Mouse (Mus musculus) mammary gland, adult 2 months (tissue): Measurements from ENCODE around the gene Cap2. TPM values are rescaled to one million over a fixed set of nuclear protein-coding genes. Genes with fewer than 3 reads are reported as not detected.

Source experiments
- polyA plus RNA-seq: library from polyadenylated mRNA; depleted of rRNA; stranded (reverse); fragments of >200 nt; gene quantifications from 2 replicates; pipeline ENCODE4 v1.2.3, GENCODE M21; 2012; ENCODE audit warnings: low replicate concordance; rRNA removed

The Cap2 gene
- 2.7 and 28.3 TPM in 2 replicates for polyA plus RNA-seq

GRCm38 (mm10) chr13:46501800-46502389 is at the start of gene Cap2:
TSS of gene Cap2 (plus strand) at chr13:46501848.

GRCm38 (mm10) chr13:46669048-46669619 is 167.5 kb downstream of the Cap2 start, which contains the start of gene Fam8a1:
TSS of gene Fam8a1 (plus strand) at chr13:46669522.

Other genes starting within 250 kb of the Cap2 start
- gene Stmnd1, start 228.1 kb upstream of the Cap2 start, polyA plus RNA-seq: 0.13 TPM in 1 of 2 replicates, not detected in the other
- 6.3 and 75.1 TPM in 2 replicates for gene Rbm24, start 83.4 kb upstream of the Cap2 start, polyA plus RNA-seq
- 17.8 and 26.0 TPM in 2 replicates for gene Fam8a1, start 167.7 kb downstream of the Cap2 start, polyA plus RNA-seq
- 62.4 and 86.5 TPM in 2 replicates for gene Nup153, start 226.1 kb downstream of the Cap2 start, polyA plus RNA-seq